Mouse (Mus musculus) heart, embryonic 11.5 days (tissue): ENCODE results near the gene Tomm40. TPM values are rescaled to one million over a fixed set of nuclear protein-coding genes. Genes with fewer than 3 reads are reported as not detected.
A peak's percentile ranks its signal among the peaks of the same experiment; 100 is the strongest.

Experiments
- ATAC-seq: fragments of 200-750 bp; cut with Nextera tagmentation; replicated peaks from 2 replicates; pipeline ENCODE4 v1.8.0; 2017; ENCODE audit warnings: moderate library complexity; ENCODE audit not compliant: insufficient number of reproducible peaks, low FRiP score, low TSS enrichment
- H3K27ac ChIP-seq: fragments of 300-500 bp; sonication (generic); 2 replicates; pipeline ENCODE4 v1.5.1; 2014; ENCODE audit warnings: mild to moderate bottlenecking, low read depth, low read length
- H3K27me3 ChIP-seq: fragments of 300-500 bp; sonication (generic); 2 replicates; pipeline ENCODE4 v1.6.1; 2014; ENCODE audit warnings: mild to moderate bottlenecking, low read length, mixed read lengths; ENCODE audit not compliant: control insufficient read depth, insufficient read depth
- H3K36me3 ChIP-seq: fragments of 300-500 bp; sonication (generic); 2 replicates; pipeline ENCODE4 v1.6.1; 2014; ENCODE audit warnings: mild to moderate bottlenecking, low read length, moderate library complexity, mixed read lengths; ENCODE audit not compliant: control insufficient read depth, insufficient read depth
- H3K4me1 ChIP-seq: fragments of 300-500 bp; sonication (generic); 2 replicates; pipeline ENCODE4 v1.6.1; 2014; ENCODE audit warnings: low read length; ENCODE audit not compliant: control insufficient read depth, insufficient read depth
- H3K4me2 ChIP-seq: fragments of 300-500 bp; sonication (generic); 2 replicates; pipeline ENCODE4 v1.6.1; 2014; ENCODE audit warnings: mild to moderate bottlenecking, moderate library complexity
- H3K4me3 ChIP-seq: fragments of 300-500 bp; sonication (generic); 2 replicates; pipeline ENCODE4 v1.5.1; 2014; ENCODE audit warnings: low read depth, low read length
- H3K9ac ChIP-seq: fragments of 300-500 bp; sonication (generic); 2 replicates; pipeline ENCODE4 v1.6.1; 2014; ENCODE audit warnings: mild to moderate bottlenecking, low read depth, low read length, moderate library complexity
- H3K9me3 ChIP-seq: fragments of 300-500 bp; sonication (generic); replicated peaks from 2 replicates; pipeline ENCODE4 v1.6.1; 2016; ENCODE audit warnings: low read length; ENCODE audit not compliant: control insufficient read depth
- WGBS: fragments of 180-500 bp; shearing (Covaris S2); extraction: QIAGEN DNeasy Blood & Tissue Kit; methylation state at CpG from one replicate; pipeline ENCODE4 v1.1.7; 2014; ENCODE audit not compliant: insufficient replicate concordance; 5-methylcytosine and 5-hydroxymethylcytosine counted together
- polyA plus RNA-seq: library from polyadenylated mRNA; unstranded; fragments of >200 nt; fragmentation: Nextera tagmentation; extraction: Ambion mirVana; gene quantifications from 2 replicates; pipeline ENCODE4 v1.2.1, GENCODE M21; 2014

Tomm40 gene
- polyA plus RNA-seq, 1 experiment from 2014 or later: 154 TPM

GRCm38 (mm10) chr7:19666750-19667149, 48.5 kb downstream of the Tomm40 start:
- H3K4me3 ChIP-seq: no peak overlapping the region
- no peaks in the 10 kb centered on the region for H3K27me3 ChIP-seq
- 0 out of 2 replicates have a peak, but pooled peaks cover 1% of the 10 kb centered on the region for H3K36me3 ChIP-seq
- H3K9me3 ChIP-seq: no peaks in the 10 kb centered on the region
- WGBS: 63% methylated on average over 3 of the region's 3 CpGs
- H3K27ac ChIP-seq: no peak overlapping the region
- ATAC-seq: no peak
- peaks cover 21% of the 10 kb centered on the region for H3K4me1 ChIP-seq
- no peak overlapping the region for H3K4me2 ChIP-seq
- no peak overlapping the region for H3K9ac ChIP-seq

GRCm38 (mm10) chr7:19664955-19665841, 50.0 kb downstream of the Tomm40 start, which contains the start of gene Clptm1:
Gene Clptm1 (minus strand): TSS chr7:19665033.
- no peaks in the 10 kb centered on the region for H3K9me3 ChIP-seq
- peak within 1 kb of the TSS; percentile 80 for H3K4me2 ChIP-seq
- peak within 1 kb of the TSS; percentile 100 for H3K4me3 ChIP-seq
- no peaks in the 10 kb centered on the region for H3K27me3 ChIP-seq
- 0 out of 2 replicates have a peak, but pooled peaks cover 2% of the 10 kb centered on the region for H3K36me3 ChIP-seq
- peak within 1 kb of the TSS; percentile 95 for H3K27ac ChIP-seq
- peaks cover 21% of the 10 kb centered on the region for H3K4me1 ChIP-seq
- peak; percentile 86 for ATAC-seq
- peak within 1 kb of the TSS; percentile 99 for H3K9ac ChIP-seq
- WGBS: under 1% methylated on average over 63 of the region's 63 CpGs

GRCm38 (mm10) chr7:19664455-19664954, 50.7 kb downstream of the Tomm40 start:
- Histone ChIP-seq H3K27ac (peak overlapping the region; percentile 77), H3K4me1 (peaks cover 21% of the 10 kb centered on the region), H3K9ac (peak overlapping the region; percentile 99), H3K9me3 (no peaks in the 10 kb centered on the region), H3K4me3 (peak overlapping the region; percentile 100), H3K4me2 (peak overlapping the region; percentile 79), H3K27me3 (no peaks in the 10 kb centered on the region), H3K36me3 (0 out of 2 replicates have a peak, but pooled peaks cover 2% of the 10 kb centered on the region)
- ATAC-seq: no peak
- 1% methylated on average over 37 of the region's 37 CpGs for WGBS

- peak overlapping the region; percentile 99 for H3K9ac ChIP-seq
- peak overlapping the region; percentile 79 for H3K4me2 ChIP-seq
- H3K27ac ChIP-seq: no peak overlapping the region
- H3K27me3 ChIP-seq: no peaks in the 10 kb centered on the region
- 12% methylated on average over 8 of the region's 8 CpGs for WGBS
- ATAC-seq: no peak
- no peaks in the 10 kb centered on the region for H3K9me3 ChIP-seq
- peak overlapping the region; percentile 100 for H3K4me3 ChIP-seq
- peaks cover 17% of the 10 kb centered on the region for H3K4me1 ChIP-seq
- H3K36me3 ChIP-seq: 0 out of 2 replicates have a peak, but pooled peaks cover 2% of the 10 kb centered on the region
Measured at GRCm38 (mm10) chr7:19663940-19664339, 51.3 kb downstream of the Tomm40 start.

- no peak overlapping the region for H3K27ac ChIP-seq
- H3K27me3 ChIP-seq: no peaks in the 10 kb centered on the region
- ATAC-seq: no peak
- no peak overlapping the region for H3K4me3 ChIP-seq
- no peaks in the 10 kb centered on the region for H3K9me3 ChIP-seq
- no peak overlapping the region for H3K9ac ChIP-seq
- 0 out of 2 replicates have a peak, but pooled peaks cover 3% of the 10 kb centered on the region for H3K4me1 ChIP-seq
- 65% methylated on average over 2 of the region's 2 CpGs for WGBS
- no peak overlapping the region for H3K4me2 ChIP-seq
- peaks cover 20% of the 10 kb centered on the region for H3K36me3 ChIP-seq
Measured at GRCm38 (mm10) chr7:19652614-19653013, 62.6 kb downstream of the Tomm40 start.

Other genes with a start within 250 kb of the Tomm40 start
- 1.2 TPM in 2 replicates for gene Bloc1s3, start 207.1 kb downstream of the Tomm40 start, polyA plus RNA-seq
- 77.0 and 79.0 TPM in 2 replicates for gene Trappc6a, start 207.0 kb downstream of the Tomm40 start, polyA plus RNA-seq
- 0.15 TPM in 1 of 2 replicates, not detected in the other for gene Nkpd1, start 197.6 kb downstream of the Tomm40 start, polyA plus RNA-seq
- 2.3 and 5.2 TPM in 2 replicates for gene Ppp1r37, start 152.4 kb downstream of the Tomm40 start, polyA plus RNA-seq
- 0.30 TPM in 1 of 2 replicates, not detected in the other for gene Zfp296, start 138.2 kb downstream of the Tomm40 start, polyA plus RNA-seq
- gene Gemin7, start 137.8 kb downstream of the Tomm40 start, polyA plus RNA-seq: 141 and 157 TPM in 2 replicates
- gene Clasrp, start 111.0 kb downstream of the Tomm40 start, polyA plus RNA-seq: 33.2 and 34.3 TPM in 2 replicates
- 3.3 and 3.7 TPM in 2 replicates for gene Relb, start 86.0 kb downstream of the Tomm40 start, polyA plus RNA-seq
- 86.8 and 89.4 TPM in 2 replicates for gene Clptm1, start 50.4 kb downstream of the Tomm40 start, polyA plus RNA-seq
- 4.9 TPM in 1 of 2 replicates, not detected in the other for gene Apoc2, start 37.5 kb downstream of the Tomm40 start, polyA plus RNA-seq
- 1.2 TPM in 1 of 2 replicates, not detected in the other for gene Gm44805, start 34.0 kb downstream of the Tomm40 start, polyA plus RNA-seq
- gene Apoc4, start 34.0 kb downstream of the Tomm40 start, polyA plus RNA-seq: 0.34 TPM in 1 of 2 replicates, not detected in the other
- 6.9 and 10.8 TPM in 2 replicates for gene Apoc1, start 22.8 kb downstream of the Tomm40 start, polyA plus RNA-seq
- gene Apoe, start 16.2 kb downstream of the Tomm40 start, polyA plus RNA-seq: 357 and 371 TPM in 2 replicates
- gene Nectin2, start 35.0 kb upstream of the Tomm40 start, polyA plus RNA-seq: 87.0 and 100 TPM in 2 replicates
- gene Bcam, start 55.6 kb upstream of the Tomm40 start, polyA plus RNA-seq: 163 and 173 TPM in 2 replicates
- 0.20 and 0.24 TPM in 2 replicates for gene Cblc, start 81.4 kb upstream of the Tomm40 start, polyA plus RNA-seq
- gene Bcl3, start 107.3 kb upstream of the Tomm40 start, polyA plus RNA-seq: 1.0 and 1.5 TPM in 2 replicates
- gene Gm19345, start 136.6 kb upstream of the Tomm40 start, polyA plus RNA-seq: not detected in 2 replicates
- not detected in 2 replicates for gene Ceacam16, start 145.9 kb upstream of the Tomm40 start, polyA plus RNA-seq
- not detected in 2 replicates for gene Ceacam19, start 172.5 kb upstream of the Tomm40 start, polyA plus RNA-seq
- gene Pvr, start 205.7 kb upstream of the Tomm40 start, polyA plus RNA-seq: 12.0 and 13.0 TPM in 2 replicates
- 0.84 and 2.0 TPM in 2 replicates for gene Igsf23, start 235.3 kb upstream of the Tomm40 start, polyA plus RNA-seq
- gene Ceacam20, start 250.0 kb upstream of the Tomm40 start, polyA plus RNA-seq: not detected in 2 replicates